Mouse (Mus musculus) lung, postnatal 0 days (tissue): ENCODE results near the gene Knstrn.

Experiments used
- CTCF ChIP-seq: IDR thresholded peaks from 2 replicates; pipeline ENCODE4 v1.5.1; 2016; ENCODE audit warnings: antibody characterized with exemption, mild to moderate bottlenecking
- EP300 ChIP-seq: IDR thresholded peaks from 2 replicates; pipeline ENCODE4 v1.6.1; 2016; ENCODE audit warnings: antibody characterized with exemption, mild to moderate bottlenecking, control low read depth

DNA sequence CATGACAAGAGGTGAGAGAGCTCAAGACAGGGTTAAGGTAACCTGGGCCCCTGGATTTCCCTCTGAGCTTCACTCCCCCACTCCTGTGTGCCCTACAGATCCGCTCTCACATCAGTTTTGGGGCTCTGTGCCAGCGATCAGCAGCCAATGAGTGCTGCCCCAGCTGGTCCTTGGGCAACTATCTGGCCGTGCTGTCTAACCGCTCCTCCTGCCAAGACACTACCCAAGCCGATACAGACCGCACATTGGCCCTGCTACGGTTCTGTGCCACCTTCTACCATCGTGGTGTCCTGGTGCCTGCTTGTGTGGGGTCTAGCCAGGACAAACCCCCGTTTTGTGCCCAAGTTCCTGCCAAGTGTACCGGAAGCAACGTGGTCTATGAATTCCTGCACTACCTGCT is 24.3 kb upstream of the Knstrn start:
- TF ChIP-seq CTCF = no peak
- no peak for TF ChIP-seq EP300
